Mouse (Mus musculus) heart, embryonic 12.5 days (tissue): ENCODE results near the gene Stab1. TPM values are rescaled to one million over a fixed set of nuclear protein-coding genes. Genes with fewer than 3 reads are reported as not detected.

Experiments
- ATAC-seq: fragments of 200-750 bp; cut with Nextera tagmentation; 2 replicates; pipeline ENCODE4 v1.8.0; 2017; ENCODE audit warnings: moderate TSS enrichment, moderate library complexity; ENCODE audit not compliant: insufficient number of reproducible peaks, low FRiP score
- H3K27ac ChIP-seq: fragments of 300-500 bp; sonication (generic); 2 replicates; pipeline ENCODE4 v1.5.1; 2016; ENCODE audit warnings: mild to moderate bottlenecking, moderate library complexity; ENCODE audit not compliant: poor library complexity, severe bottlenecking
- H3K27me3 ChIP-seq: fragments of 300-500 bp; sonication (generic); replicated peaks from 2 replicates; pipeline ENCODE4 v1.6.1; 2016; ENCODE audit warnings: mild to moderate bottlenecking, moderate library complexity
- H3K36me3 ChIP-seq: fragments of 300-500 bp; sonication (generic); 2 replicates; pipeline ENCODE4 v1.6.1; 2016; ENCODE audit warnings: mild to moderate bottlenecking, moderate library complexity
- H3K4me1 ChIP-seq: fragments of 300-500 bp; sonication (generic); replicated peaks from 2 replicates; pipeline ENCODE4 v1.6.1; 2016; ENCODE audit warnings: mild to moderate bottlenecking
- H3K4me2 ChIP-seq: fragments of 300-500 bp; sonication (generic); 2 replicates; pipeline ENCODE4 v1.6.1; 2016; ENCODE audit warnings: mild to moderate bottlenecking, moderate library complexity
- H3K4me3 ChIP-seq: fragments of 300-500 bp; sonication (generic); 2 replicates; pipeline ENCODE4 v1.5.1; 2016; ENCODE audit warnings: mild to moderate bottlenecking
- H3K9ac ChIP-seq: fragments of 300-500 bp; sonication (generic); 2 replicates; pipeline ENCODE4 v1.6.1; 2016; ENCODE audit warnings: mild to moderate bottlenecking, moderate library complexity
- H3K9me3 ChIP-seq: fragments of 300-500 bp; sonication (generic); replicated peaks from 2 replicates; pipeline ENCODE4 v1.6.1; 2016; ENCODE audit warnings: mild to moderate bottlenecking, moderate library complexity
- WGBS: fragments of 180-500 bp; shearing (Covaris S2); methylation state at CpG from one replicate; pipeline ENCODE4 v1.1.7; 2016; 5-methylcytosine and 5-hydroxymethylcytosine counted together
- polyA plus RNA-seq: library from polyadenylated mRNA; unstranded; fragments of >200 nt; fragmentation: Nextera tagmentation; extraction: Ambion mirVana; gene quantifications from 2 replicates; pipeline ENCODE4 v1.2.1, GENCODE M21; 2016

Gene Stab1
- polyA plus RNA-seq, 1 experiment from 2014 or later = 48.3 TPM

- peaks cover 84% of the 10 kb centered on the region for H3K4me1 ChIP-seq
- no peaks in the 10 kb centered on the region for H3K27me3 ChIP-seq
- peak overlapping the region; percentile 62 for H3K27ac ChIP-seq
- peaks cover 83% of the 10 kb centered on the region for H3K36me3 ChIP-seq
- H3K9ac ChIP-seq = 0 out of 2 replicates have a peak overlapping the region, but pooled peaks have one; percentile 44
- ATAC-seq = peak; percentile 71
- no peaks in the 10 kb centered on the region for H3K9me3 ChIP-seq
- H3K4me3 ChIP-seq = no peak overlapping the region
- peak overlapping the region; percentile 6 for H3K4me2 ChIP-seq
- WGBS = 34% methylated on average over 14 of the region's 14 CpGs
Observed at GRCm38 (mm10) chr14:31194891-31195513, 26.6 kb upstream of the Stab1 start.

- Histone ChIP-seq H3K4me3 (no peak overlapping the region), H3K27ac (0 out of 2 replicates have a peak overlapping the region, but pooled peaks have one; percentile 62), H3K4me1 (peaks cover 85% of the 10 kb centered on the region), H3K9ac (no peak overlapping the region), H3K9me3 (no peaks in the 10 kb centered on the region), H3K27me3 (no peaks in the 10 kb centered on the region), H3K36me3 (peaks cover 84% of the 10 kb centered on the region), H3K4me2 (no peak overlapping the region)
- WGBS = 70% methylated on average over 2 of the region's 2 CpGs
- no peak for ATAC-seq
Observed at GRCm38 (mm10) chr14:31194441-31194840, 26.0 kb upstream of the Stab1 start.

GRCm38 (mm10) chr14:31193791-31194190, 25.4 kb upstream of the Stab1 start:
- Histone ChIP-seq H3K27ac (peak overlapping the region; percentile 33; the same call in 1 of the 2 replicates), H3K9me3 (no peaks in the 10 kb centered on the region), H3K27me3 (no peaks in the 10 kb centered on the region), H3K4me2 (no peak overlapping the region), H3K4me1 (peaks cover 87% of the 10 kb centered on the region), H3K36me3 (peaks cover 85% of the 10 kb centered on the region), H3K9ac (no peak overlapping the region), H3K4me3 (no peak overlapping the region)
- ATAC-seq = no peak
- WGBS = 72% methylated on average over 7 of the region's 7 CpGs

- Histone ChIP-seq H3K27ac (peak overlapping the region; percentile 23; the same call in 1 of the 2 replicates), H3K36me3 (peaks cover 90% of the 10 kb centered on the region), H3K4me3 (no peak overlapping the region), H3K4me1 (peaks cover 85% of the 10 kb centered on the region), H3K9ac (no peak overlapping the region), H3K9me3 (no peaks in the 10 kb centered on the region), H3K27me3 (no peaks in the 10 kb centered on the region), H3K4me2 (no peak overlapping the region)
- no peak for ATAC-seq
- 34% methylated on average over 2 of the region's 2 CpGs for WGBS
Observed at GRCm38 (mm10) chr14:31191936-31192335, 23.5 kb upstream of the Stab1 start.

GRCm38 (mm10) chr14:31189348-31189747, 20.9 kb upstream of the Stab1 start:
- Histone ChIP-seq H3K4me2 (no peak overlapping the region), H3K27ac (peak overlapping the region; percentile 85), H3K4me1 (peaks cover 79% of the 10 kb centered on the region), H3K36me3 (peaks cover 96% of the 10 kb centered on the region), H3K9ac (no peak overlapping the region), H3K27me3 (no peaks in the 10 kb centered on the region), H3K9me3 (no peaks in the 10 kb centered on the region), H3K4me3 (no peak overlapping the region)
- WGBS = 89% methylated on average over 3 of the region's 3 CpGs
- no peak for ATAC-seq

GRCm38 (mm10) chr14:31188771-31189181, 20.3 kb upstream of the Stab1 start:
- H3K9me3 ChIP-seq = no peaks in the 10 kb centered on the region
- peaks cover 80% of the 10 kb centered on the region for H3K4me1 ChIP-seq
- no peaks in the 10 kb centered on the region for H3K27me3 ChIP-seq
- H3K4me2 ChIP-seq = no peak overlapping the region
- H3K27ac ChIP-seq = peak overlapping the region; percentile 85
- peaks cover 97% of the 10 kb centered on the region for H3K36me3 ChIP-seq
- H3K4me3 ChIP-seq = no peak overlapping the region
- no peak overlapping the region for H3K9ac ChIP-seq
- 40% methylated on average over 6 of the region's 6 CpGs for whole genome bisulfite sequencing
- peak; percentile 41; the same call in 1 of the 2 replicates for ATAC-seq

- Histone ChIP-seq H3K36me3 (peaks cover 99% of the 10 kb centered on the region), H3K4me2 (no peak overlapping the region), H3K9me3 (no peaks in the 10 kb centered on the region), H3K4me1 (peaks cover 71% of the 10 kb centered on the region), H3K27ac (peak overlapping the region; percentile 49), H3K9ac (no peak overlapping the region), H3K27me3 (no peaks in the 10 kb centered on the region), H3K4me3 (no peak overlapping the region)
- no peak for ATAC-seq
- WGBS = 55% methylated on average over 4 of the region's 4 CpGs
Observed at GRCm38 (mm10) chr14:31186656-31187055, 18.2 kb upstream of the Stab1 start.

- Histone ChIP-seq H3K4me3 (no peak overlapping the region), H3K4me2 (no peak overlapping the region), H3K27ac (no peak overlapping the region), H3K9me3 (no peaks in the 10 kb centered on the region), H3K9ac (no peak overlapping the region), H3K36me3 (peaks cover 98% of the 10 kb centered on the region), H3K27me3 (no peaks in the 10 kb centered on the region), H3K4me1 (peaks cover 57% of the 10 kb centered on the region)
- no peak for ATAC-seq
- 89% methylated on average over 12 of the region's 12 CpGs for WGBS
Observed at GRCm38 (mm10) chr14:31184195-31184594, 15.8 kb upstream of the Stab1 start.

GRCm38 (mm10) chr14:31183541-31183940, 15.1 kb upstream of the Stab1 start:
- Histone ChIP-seq H3K27me3 (no peaks in the 10 kb centered on the region), H3K9me3 (no peaks in the 10 kb centered on the region), H3K9ac (no peak overlapping the region), H3K4me2 (no peak overlapping the region), H3K36me3 (peaks cover 98% of the 10 kb centered on the region), H3K4me3 (no peak overlapping the region), H3K27ac (peak overlapping the region; percentile 23; the same call in 1 of the 2 replicates), H3K4me1 (peaks cover 50% of the 10 kb centered on the region)
- 84% methylated on average over 5 of the region's 5 CpGs for WGBS
- ATAC-seq = 0 out of 2 replicates have a peak, but pooled peaks have one; percentile 1

- no peak overlapping the region for H3K4me2 ChIP-seq
- 65% methylated on average over 2 of the region's 2 CpGs for WGBS
- peaks cover 95% of the 10 kb centered on the region for H3K36me3 ChIP-seq
- ATAC-seq = peak; percentile 63
- no peak overlapping the region for H3K9ac ChIP-seq
- peaks cover 46% of the 10 kb centered on the region for H3K4me1 ChIP-seq
- H3K4me3 ChIP-seq = no peak overlapping the region
- no peaks in the 10 kb centered on the region for H3K27me3 ChIP-seq
- H3K27ac ChIP-seq = peak overlapping the region; percentile 4; the same call in 1 of the 2 replicates
- H3K9me3 ChIP-seq = no peaks in the 10 kb centered on the region
Observed at GRCm38 (mm10) chr14:31182786-31183290, 14.4 kb upstream of the Stab1 start.

GRCm38 (mm10) chr14:31181512-31181911, 13.1 kb upstream of the Stab1 start:
- peaks cover 34% of the 10 kb centered on the region for H3K4me1 ChIP-seq
- ATAC-seq = no peak
- H3K27me3 ChIP-seq = no peaks in the 10 kb centered on the region
- no peak overlapping the region for H3K9ac ChIP-seq
- peaks cover 95% of the 10 kb centered on the region for H3K36me3 ChIP-seq
- H3K4me2 ChIP-seq = no peak overlapping the region
- H3K9me3 ChIP-seq = no peaks in the 10 kb centered on the region
- H3K4me3 ChIP-seq = no peak overlapping the region
- WGBS = 67% methylated on average over 4 of the region's 4 CpGs
- 0 out of 2 replicates have a peak overlapping the region, but pooled peaks have one; percentile 14 for H3K27ac ChIP-seq
